Mouse (Mus musculus): ENCODE results near the gene Slc36a2.

DNA sequence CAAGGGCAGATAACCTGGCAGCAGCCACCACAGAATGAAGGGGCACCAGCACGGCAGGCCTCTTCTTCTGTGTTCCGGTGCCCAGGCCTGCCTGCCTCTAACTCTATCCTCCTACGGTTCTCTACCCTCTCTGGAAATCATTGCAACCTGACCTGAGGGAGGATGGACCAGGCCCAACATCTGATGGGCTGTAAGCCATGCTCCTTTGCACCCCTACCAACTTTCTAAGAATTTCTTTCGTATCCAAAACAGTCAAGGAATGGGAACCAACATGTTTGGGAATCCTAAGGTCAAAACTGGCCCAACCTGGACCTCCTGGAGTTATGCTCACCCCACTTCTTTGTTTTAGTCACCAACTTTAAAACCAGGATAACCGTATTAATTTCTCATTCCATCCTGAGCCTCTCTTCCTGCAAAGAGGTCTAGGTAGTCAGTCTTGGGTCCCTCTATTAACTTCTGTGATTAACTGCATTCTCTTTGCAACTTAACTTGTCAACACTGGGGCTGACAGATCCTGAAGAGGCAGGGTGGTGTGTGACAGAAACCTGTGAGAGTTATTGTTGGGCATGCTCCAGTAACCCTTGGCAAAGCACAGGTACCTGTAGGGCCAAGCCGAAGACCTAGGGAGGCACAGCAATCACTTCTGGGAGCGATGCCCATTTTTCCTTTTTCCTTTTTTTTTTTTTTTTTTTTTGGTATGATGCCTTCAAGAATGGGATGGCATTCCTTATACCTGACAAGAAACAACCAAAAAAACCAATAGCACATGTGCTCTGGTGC, 75.2 kb downstream of the Slc36a2 start:
- TF ChIP-seq POLR2A (IDR thresholded peaks at IDR 0.05; ENCODE audit: low read depth, low read length) (no peak), TCF12 (IDR thresholded peaks at IDR 0.05; ENCODE audit: low read depth, low read length) (no peak), ZC3H11A (IDR thresholded peaks at IDR 0.05; ENCODE audit: low read depth, low read length) (no peak), CTCF (conservative IDR thresholded peaks at IDR 0.05 in 1 of 2, IDR thresholded peaks at IDR 0.05 in 1 of 2; ENCODE audit: low read depth in 2 of 2, low read length in 2 of 2) (no peak), MAX (IDR thresholded peaks at IDR 0.05; ENCODE audit: low read length) (no peak), NRF1 (IDR thresholded peaks at IDR 0.05; ENCODE audit: low read depth, low read length) (no peak), UBTF (IDR thresholded peaks at IDR 0.05; ENCODE audit: low read depth, low read length) (no peak), EP300 (IDR thresholded peaks at IDR 0.05; ENCODE audit: low read length) (no peak), HCFC1 (IDR thresholded peaks at IDR 0.05; ENCODE audit: low read depth, low read length) (no peak), CHD2 (IDR thresholded peaks at IDR 0.05; ENCODE audit: low read length) (no peak), SIN3A (IDR thresholded peaks at IDR 0.05; ENCODE audit: low read length) (no peak), ZNF384 (IDR thresholded peaks at IDR 0.05; ENCODE audit: low read depth, low read length) (no peak), NELFE (IDR thresholded peaks at IDR 0.05; ENCODE audit: low read depth, low read length) (no peak)
